Mouse (Mus musculus) liver, embryonic 14.5 days (tissue): ENCODE results near the gene Iqcf1.

Experiments
- CTCF ChIP-seq: IDR thresholded peaks from 2 replicates; pipeline ENCODE4 v1.5.1; 2016; ENCODE audit warnings: antibody characterized with exemption, low read depth, control low read depth
- EP300 ChIP-seq: IDR thresholded peaks from 2 replicates; pipeline ENCODE4 v1.6.1; 2016; ENCODE audit warnings: antibody characterized with exemption, low read depth

DNA sequence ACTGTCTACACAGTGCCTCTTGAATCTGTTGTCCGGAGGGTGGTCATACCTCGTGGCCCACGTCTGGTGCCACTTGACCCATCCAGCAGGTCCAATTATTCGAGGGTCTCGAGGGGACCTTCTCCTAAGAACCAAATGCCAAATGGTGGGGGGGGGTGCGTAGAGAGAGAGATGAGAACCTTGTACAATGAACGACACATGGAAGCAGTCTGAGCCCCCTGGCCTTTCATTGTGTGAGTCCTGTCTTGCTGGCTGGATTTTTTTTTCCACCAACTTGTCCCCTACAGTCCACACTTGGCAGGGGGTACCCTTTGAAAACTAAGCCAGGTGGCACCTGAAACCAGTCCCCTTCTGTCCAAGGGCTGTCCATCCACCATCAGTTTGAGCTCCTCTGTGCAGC is 32.0 kb upstream of the Iqcf1 start:
- no peak for TF ChIP-seq CTCF
- no peak for TF ChIP-seq EP300
